Mouse (Mus musculus): Measurements from ENCODE around the gene Rlbp1.

The Rlbp1 gene

DNA sequence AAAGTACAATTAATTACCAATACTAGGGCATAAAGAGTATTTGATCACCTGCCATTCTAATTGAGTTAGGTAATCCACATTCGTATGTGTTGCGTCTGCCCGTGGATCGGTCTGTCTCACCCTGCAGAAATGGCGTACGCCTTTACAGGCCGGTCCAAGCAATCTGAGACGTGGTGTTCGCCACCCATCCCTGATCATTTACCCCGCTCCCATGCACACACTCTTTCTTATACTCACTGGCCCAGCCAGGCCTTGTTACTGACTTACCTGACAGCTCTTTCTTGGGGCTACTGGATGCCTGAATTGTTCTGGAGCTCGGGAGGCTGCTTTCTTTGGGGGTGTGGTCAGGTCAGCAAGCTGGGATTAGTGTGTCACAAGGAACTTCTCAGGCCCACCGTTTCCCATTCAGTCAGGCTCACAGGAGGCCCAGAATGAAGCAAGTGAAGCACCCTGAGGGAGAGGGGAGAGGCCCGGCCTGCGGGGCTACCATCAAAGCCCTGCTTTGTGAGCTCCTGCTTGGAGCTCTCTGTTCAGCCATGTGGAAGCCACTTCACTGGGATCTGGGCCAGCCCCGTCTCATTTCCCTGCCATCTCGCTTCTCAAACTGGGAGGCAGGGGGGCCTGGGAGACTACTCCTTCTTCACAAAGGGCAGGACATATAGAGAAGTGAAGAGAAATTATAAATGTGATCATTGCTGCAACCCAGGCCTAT lies at the start of gene Rlbp1:
Rlbp1 (minus strand) TSS at position 627 of the 712 bp plus-strand sequence.
- DNase-seq (ENCODE audit: low spot score), result peak; percentile 34

DNA sequence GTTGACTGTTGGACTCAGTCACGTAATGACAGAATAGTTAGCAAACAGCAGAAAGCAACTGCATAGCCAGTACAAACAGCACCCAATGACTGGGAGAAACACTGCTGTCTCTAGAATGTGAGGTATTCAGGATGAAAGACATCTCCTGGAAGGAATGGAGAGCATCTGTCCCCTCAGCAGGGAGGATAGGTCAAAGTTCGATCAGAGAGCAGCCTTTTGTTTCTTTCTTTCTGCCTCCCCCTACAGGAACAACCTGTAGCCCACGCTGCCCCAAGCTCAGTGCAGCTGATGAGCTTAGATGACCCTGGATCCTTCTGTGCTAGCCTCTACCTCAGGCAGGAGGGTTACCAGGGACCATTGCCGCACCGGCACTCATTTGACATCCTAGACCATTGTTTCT lies 41.4 kb upstream of the Rlbp1 start:
- peak; percentile 5 for DNase-seq (ENCODE audit: low spot score)

DNA sequence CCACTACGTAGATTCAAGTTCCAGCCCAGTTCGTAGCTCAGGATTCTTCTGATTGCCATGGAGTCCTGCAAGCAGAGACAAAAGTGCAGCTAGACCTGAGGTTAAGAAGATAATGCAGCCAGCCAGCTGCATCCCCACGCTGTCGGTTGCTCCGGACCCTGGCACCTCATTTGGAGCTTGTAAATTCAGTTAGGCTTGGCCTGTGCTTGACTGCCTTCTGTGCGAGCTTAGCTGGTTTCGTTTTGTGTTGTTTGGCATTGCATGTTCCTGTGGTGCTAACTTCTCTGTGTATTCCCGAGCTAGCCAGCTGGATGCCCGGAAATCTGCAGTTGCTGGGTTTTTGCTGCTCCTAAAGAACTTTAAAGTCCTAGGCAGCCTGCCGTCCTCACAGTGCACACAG lies 39.0 kb upstream of the Rlbp1 start:
- DNase-seq (ENCODE audit: low spot score), result no peak

DNA sequence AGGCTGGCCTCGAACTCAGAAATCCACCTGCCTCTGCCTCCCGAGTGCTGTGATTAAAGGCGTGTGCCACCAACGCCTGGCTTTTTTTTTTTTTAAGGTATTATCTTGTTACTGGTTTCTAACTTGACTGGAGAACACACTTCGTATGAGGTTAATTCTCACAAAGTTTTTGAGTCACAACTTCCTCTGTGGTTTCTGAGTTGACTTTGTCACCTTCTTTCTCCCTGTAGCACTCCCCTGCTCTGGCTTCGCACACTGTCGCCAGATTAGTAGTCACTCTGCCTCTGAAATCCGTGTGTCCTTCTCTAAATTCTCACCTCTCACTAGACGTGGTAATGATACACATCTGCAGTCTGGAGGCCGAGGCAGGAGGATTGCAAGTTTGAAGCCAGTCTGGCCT lies 36.0 kb upstream of the Rlbp1 start:
- no peak for DNase-seq (ENCODE audit: low spot score)

DNA sequence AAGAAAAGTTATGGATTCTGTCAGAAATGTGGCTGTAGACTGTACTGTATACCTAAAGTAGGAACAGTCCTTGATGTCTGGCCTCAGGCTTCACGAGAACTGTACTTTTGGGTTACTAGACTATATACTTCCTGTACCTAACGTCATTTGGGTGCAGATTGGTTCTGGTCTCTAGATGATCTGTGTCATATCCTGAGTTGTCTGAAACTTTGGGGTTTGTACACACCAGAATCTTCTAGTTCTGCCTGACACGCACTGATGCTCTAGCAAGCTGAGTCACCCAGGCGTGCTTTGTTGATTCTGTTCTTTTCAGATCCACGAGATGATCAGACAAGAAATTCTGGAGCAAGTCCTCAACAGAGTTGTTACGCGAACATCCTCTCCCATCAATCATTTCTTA lies 33.1 kb upstream of the Rlbp1 start:
- DNase-seq (ENCODE audit: low spot score), result no peak

DNA sequence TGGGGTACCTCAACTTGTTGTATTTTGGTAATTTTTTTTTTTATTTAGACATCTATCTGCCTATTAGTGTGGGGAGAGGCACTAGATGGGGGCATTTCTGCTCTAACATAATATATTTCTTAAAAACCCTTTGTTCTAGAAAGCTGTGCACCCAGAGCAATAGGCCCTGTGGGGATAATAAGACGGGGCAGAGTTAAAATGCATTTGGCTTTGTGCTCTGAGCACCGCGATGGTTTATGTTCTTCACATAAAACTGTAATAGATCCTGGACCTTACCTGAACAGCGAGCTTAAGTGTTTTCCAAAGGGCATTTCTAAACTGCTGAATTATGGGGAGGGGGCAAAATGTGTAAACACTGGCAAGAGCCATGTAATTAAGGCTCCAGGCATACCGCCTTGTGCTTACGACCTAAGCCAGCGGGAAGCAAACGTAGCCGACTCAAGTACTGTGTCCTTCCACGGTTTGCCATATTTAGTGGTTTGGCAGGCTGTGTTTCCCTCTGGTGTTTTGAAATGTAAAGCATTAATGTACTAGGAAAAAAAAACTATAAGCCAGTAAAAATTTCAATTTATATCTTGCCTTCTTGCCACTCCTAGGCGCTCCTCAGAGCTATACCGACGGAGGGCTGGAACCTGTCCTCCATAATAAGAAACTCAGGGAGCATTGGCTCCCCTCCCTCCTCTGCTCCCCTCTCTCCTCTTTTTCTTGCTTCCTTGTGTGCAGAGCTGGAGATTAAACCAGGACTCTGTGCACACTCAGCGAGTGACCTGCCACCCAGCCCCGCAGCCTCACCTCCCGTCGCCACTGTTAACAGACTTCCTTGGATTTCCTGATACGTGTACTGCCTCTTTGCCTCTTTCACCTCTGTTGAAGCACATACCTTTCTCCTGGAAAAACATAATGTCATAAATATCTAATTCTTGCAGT lies 27.9 kb upstream of the Rlbp1 start:
- DNase-seq (ENCODE audit: low spot score), result no peak

DNA sequence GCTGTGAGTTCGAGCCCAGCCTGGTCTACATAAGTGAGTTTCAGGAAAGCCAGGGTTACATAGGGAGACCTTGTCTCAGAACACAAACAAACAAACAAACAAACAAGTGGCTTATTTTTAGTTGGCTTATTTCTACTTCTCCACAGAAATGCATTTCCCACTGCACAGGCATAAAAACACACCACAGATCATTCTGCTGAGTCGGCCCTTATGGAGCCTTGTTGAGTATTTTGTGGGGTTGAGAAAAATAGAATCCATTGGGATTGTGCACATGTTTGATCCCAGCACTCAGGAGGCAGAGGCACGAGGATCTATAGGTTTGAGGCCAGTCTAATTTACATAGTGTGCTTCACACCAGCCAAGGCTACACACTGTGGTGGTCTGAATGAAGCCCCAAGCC lies 13.4 kb upstream of the Rlbp1 start:
- no peak for DNase-seq (ENCODE audit: low spot score)

DNA sequence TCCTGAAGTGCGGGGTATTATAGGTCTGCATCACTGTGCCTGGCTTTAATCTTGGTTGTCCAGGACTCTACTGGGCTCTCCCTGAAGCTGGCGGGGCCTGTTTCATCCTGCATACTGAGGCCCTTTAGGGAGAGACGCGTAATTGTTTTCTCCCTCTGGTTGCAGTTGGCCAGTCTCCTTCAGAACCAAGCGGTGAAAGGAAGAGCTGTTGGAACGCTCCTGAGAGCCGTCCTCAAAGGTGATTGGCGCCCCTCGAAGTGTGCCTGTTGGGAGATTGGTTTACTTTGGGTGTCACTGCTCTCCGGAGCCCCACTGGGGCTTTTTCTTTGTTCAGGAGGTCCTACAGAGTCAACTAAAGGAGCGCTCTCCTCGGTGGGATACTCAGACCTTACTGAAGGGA lies 12.1 kb upstream of the Rlbp1 start:
- DNase-seq (ENCODE audit: low spot score), result no peak

DNA sequence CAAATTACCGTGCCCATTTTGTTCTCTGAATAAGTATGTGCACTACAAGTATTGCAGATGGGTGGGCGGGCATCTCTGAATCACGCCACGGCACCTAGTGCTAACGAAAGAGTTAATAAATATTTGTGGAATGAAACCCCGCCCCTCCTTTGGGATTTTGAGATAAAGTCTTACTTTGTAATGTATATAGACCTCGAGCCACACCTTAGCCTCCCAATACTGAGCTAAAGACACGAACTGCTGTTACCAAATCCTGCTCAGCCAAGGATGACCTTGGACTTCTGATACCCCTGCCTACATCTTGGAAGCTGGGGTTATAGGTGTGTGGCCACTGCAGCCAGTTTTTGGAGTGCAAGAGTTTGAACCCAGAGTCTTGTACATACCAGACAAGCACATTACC lies 11.6 kb upstream of the Rlbp1 start:
- no peak for DNase-seq (ENCODE audit: low spot score)

DNA sequence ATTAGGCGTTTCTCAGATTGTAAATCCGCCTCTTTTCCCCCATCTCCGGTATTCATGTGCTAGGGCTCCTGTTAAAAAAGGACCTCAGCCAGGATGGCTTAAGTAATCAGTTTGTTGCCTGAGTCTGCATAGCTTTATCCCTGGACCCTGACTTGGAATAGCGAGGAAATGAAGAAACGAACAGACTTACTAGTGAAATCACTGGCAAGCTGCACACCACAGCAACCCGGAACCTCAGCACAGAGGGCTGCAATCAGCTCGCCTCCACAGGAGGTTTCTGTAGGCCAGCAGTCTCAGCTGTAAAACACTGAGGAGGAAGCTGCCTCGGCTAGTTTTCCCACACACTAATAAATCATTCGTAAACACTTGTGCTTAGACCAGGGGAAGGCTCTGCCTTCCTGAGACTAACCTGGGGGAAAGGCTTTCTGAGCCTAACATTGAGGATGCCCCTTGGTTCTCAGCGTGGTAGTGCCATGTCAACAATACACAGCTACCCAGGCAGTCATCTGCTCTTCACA lies 10.7 kb upstream of the Rlbp1 start:
- no peak for DNase-seq (ENCODE audit: low spot score)

DNA sequence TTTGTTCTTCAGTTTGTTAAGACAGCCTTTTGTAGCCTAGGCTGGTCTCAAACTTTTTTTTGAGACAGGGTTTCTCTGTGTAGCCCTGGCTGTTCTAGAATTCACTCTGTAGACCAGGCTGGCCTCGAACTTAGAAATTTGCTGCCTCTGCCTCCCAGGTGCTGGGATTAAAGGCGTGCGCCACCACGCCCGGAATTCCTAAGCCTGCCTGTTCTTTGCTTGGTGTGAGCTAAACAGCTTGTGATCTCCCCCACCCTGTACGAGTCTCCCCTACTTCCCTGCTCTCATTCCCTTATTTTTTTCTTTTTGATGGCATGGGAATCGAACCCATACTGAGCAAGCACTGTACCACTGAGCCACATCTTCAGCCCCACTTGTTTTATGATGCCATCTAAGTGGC lies 8.3 kb upstream of the Rlbp1 start:
- no peak for DNase-seq (ENCODE audit: low spot score)

DNA sequence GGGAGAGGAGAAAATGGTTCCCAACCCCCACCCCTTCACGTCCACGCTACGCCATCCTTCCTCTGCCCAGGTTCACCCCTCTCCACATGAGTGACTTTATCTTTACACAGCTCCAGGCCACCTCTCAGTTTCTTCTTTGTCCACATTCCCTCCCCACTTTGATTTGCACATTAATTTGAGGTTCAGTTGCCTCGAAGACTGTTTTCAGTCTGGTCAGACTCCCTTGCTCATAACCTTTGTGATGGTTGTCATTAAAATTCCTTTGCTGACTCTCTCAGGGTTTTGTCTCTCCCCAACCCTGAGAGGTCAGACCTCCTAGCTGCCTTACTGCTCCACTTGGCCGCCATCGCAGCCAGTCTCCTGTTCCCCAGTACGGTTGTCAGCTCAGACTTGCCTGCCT lies 7.8 kb upstream of the Rlbp1 start:
- DNase-seq (ENCODE audit: low spot score), result no peak

DNA sequence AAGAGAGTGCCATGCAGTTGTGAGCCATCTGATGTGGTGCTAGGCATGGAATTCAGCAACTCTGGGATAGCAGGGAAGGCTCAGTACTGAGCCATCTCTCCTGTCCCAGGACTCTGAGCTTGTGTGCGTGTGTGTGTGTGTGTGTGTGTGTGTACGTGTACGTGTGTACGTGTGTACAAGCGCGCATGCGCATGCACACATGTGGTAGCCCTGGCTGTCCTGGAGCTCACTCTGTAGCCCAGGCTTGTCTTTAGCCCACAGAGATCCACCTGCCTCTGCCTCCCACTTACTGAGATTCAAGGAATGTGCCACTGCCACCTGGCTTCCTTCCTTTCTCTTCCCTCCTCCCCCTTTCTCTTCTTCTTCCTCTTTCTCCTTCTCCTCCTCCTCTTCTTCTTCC lies 7.1 kb upstream of the Rlbp1 start:
- DNase-seq (ENCODE audit: low spot score), result no peak

DNA sequence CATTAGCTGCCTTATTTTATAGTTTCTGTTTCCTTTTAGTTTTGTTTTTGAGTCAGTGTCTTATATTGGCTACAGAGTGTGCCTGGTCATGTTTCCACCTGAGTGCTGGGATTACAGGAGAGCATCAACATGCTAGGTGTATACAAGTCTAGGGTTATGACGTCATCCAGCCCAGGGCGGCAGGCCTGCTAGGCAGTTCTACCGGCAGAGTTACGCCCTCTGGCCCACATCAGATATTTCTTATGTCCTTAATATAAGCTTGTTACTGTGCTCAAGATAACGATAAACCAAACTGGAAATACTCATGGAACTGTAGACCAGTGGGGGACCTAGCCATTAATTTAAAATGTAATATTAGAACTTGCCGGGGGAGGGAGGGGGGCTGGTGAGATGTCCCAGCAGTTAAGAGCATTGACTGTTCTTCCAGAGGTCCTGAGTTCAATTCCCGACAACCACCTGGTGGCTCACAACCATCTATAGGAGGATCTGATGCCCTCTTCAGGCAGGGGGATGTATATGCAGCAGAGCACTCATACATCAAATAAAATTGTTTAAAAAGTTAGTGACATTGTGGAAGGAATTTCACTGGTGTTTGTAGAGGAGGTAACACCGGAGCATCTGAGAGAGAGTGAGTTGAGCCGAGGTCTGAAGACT lies 6.1 kb upstream of the Rlbp1 start:
- peak; percentile 28 for DNase-seq (ENCODE audit: low spot score)

DNA sequence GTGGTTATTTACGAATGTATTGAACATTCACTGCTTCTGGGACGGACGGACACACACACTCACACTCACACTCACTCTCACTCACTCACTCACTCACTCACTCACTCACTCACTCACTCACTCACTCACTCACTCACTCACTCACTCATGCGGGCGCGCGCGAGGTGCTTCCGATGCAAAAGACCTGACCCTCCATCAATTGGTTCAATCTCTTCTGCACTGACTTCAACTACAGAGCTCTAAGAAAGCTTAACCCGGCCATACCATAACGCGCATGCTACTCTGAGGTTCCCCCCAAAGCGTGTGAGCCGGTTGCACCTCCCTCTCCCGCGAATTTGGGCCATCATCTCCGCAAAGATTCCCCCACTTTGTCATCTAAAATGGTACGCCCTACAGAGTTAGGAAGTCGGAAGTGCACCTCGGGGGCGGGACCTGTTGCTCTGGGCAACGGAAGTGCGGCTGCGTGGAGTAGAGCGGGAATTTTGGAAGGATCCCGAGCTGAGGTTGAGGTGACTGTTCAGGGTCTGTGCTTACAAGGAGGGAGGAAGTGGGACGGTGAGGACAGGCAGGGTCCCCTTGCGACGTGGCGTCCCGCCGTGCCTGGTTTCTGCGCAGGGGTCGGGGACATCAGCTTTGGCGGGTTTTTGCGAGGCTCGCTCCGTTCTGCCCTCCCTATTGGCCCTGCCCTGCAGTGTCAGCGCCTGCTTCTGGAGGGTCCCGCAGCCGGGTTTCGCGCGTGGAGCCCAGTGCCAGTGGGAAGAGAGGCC lies 5.2 kb upstream of the Rlbp1 start, which contains the start of gene Fanci:
Fanci (plus strand) TSS at position 47 of the 767 bp plus-strand sequence.
- DNase-seq (ENCODE audit: low spot score), result peak; percentile 97

DNA sequence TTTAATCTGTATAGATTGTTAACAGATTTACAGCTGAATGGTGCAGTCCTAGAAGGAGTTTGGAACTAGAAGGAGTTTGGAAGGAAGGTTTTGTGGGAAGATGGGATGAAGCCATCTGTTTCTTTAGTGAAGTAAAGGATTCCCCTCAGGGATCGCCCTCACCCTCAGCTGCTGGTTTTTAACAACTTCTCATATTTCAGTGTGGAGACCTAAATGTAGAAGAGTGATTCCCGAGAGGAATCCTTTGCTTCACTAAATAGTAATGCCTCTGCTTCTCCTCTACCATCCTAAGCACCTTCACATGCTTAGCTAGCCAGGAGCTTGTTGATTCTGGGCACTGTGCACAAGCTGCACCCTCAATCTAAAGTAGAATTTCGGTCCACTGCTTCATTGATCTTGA lies 4.6 kb upstream of the Rlbp1 start:
- DNase-seq (ENCODE audit: low spot score), result no peak

DNA sequence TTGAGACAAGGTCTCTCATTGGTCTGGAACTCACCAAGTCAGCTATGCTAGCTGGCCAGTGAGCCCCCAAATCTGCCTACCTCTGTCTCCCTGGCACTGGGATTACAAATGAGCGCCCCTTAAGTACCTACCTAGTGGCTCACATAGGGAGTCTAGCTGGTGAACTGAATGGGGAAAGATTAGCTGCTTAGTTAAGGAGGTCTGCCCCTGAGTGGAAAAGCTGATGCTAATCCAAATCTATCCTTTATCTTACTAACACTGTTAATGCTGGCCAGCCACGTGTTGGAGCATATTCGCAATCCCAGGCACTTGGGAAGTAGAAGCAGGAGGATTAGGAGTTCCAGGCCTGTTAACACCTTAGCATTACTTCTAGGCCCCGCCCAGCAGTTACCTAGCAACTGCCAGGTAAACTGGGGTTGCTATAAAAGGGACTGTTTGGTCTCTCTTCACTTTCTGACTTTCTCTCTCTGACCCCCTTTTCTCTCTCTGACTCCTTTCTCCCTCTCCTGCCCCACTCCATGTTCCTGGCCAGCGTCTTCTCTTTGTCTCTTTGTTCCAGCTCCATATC lies 3.4 kb upstream of the Rlbp1 start:
- no peak for DNase-seq (ENCODE audit: low spot score)

DNA sequence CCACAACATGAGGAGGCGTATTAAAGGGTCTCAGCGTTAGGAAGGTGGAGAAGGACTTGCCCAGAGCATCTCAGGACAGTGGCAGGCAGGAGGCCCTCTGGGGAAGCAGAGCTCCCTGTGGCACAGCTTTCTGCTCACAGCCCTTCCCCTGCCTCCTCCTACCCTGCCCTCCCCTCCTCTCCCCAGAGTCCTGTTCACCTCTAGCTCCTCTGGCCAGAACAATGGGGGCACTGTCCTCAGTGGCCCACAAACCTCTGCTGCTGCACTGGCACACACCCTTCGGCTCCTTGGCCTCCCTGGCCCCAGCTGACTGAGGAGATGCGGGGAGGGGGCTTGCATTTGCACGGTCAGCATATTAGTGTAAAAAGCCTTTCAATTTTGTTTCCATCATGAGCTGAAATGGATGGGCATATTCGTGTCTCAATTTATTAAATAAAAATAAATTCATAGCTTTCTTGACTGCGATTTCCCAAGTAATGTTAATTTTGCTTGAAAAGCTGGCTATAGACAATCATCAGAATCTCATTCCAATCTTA lies 1.9 kb upstream of the Rlbp1 start:
- DNase-seq (ENCODE audit: low spot score), result peak; percentile 67

DNA sequence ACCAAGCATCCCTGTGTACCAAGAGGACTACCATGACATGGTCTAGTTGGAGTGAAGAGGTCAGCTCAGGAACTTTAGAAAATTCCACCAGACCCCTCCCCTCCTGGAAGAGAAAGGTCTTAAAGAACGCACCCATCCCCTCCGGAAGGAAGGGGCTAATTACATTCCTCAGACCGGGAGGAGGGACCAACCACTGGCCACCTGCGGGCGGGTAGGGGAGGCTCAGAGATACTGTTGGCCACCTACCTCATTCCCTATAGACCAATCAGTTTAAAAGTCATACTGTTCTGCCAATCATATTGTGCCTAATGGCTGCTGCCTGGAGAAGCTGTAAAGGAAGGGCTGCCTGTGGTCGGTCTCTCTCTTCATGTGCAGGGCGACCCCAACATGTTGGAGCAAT lies 1.1 kb upstream of the Rlbp1 start:
- no peak for DNase-seq (ENCODE audit: low spot score)

DNA sequence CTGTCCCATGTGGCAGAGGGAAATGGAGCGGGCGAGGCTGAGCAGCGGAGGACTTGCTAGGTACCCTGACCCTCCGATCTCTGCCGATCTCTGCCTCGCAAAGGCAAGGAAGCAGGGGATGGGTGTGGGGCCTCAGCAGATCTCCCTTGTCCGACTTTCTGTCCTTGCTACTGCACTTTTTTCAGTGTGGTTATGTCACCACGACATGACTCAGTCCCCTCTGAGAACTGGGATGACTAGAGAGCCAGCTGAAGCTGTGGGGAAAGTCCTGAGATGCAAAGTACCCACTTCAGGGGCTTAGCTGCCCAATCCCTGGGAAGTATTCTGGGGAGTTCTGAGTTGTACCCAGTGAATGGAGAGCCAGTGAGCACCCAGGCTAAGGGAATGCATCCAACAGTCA lies 292 bp upstream of the Rlbp1 start:
- no peak for DNase-seq (ENCODE audit: low spot score)

All from retina, embryonic 14.5 days (tissue).